In the genomic region with DNA sequence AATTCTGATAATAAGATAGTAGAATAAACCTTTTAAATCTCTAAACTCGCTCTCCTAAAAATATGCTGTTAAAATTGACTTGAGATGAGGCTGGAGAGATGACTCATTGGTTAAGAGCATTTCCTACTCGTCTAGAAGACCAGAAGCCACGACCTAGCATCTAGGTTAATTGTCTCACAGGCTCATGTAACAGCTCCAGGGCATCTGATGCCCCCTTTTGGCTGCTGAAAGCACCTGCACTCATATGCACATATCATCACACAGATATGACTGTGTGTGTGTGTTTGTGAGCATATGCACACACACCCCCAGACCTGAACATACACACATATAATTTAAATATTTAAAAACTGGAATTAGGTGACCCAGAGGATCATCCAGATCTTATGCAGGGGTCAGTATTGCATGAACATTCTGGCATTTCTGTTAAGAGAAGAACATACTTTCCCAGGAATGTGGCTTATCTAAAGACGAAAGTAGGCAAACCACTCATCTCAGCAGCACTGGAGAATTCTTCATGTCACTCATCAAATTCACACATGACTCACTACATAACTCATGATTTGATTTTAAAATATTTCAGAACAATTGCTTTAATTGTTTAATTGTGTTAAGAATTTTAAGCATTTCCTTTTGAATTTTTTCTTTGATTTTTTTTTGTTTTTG, we compare ENCODE assay signal across 21 mouse cellular contexts. TPM values are rescaled to one million over a fixed set of nuclear protein-coding genes. Genes with fewer than 3 reads are reported as not detected.
DNase-seq lines count a peak whose midpoint lies in the region; ATAC-seq and TF ChIP-seq lines count a peak whose summit lies in the region.
"Had no signal": no experiment of that assay in that cellular context is flagged by ENCODE, and none has a peak within 500 bp of the region (broad histone marks: within the 10 kb centered on the region; RNA-seq: fewer than 3 reads in every experiment).

No protein-coding gene starts in this region.

- WGBS in kidney, adult 2 months = 67% methylated on average over 4 of the region's 4 CpGs
- 64% methylated on average over 4 of the region's 4 CpGs for WGBS in kidney, embryonic 15.5 days

- H3K27me3 ChIP-seq in kidney, adult 2 months (replicated peaks; ENCODE audit: control insufficient read depth, insufficient read depth, low read length) = no peaks in the 10 kb centered on the region
- H3K27me3 ChIP-seq in kidney, embryonic 15.5 days = 0 out of 2 replicates have a peak, but pooled peaks cover 11% of the 10 kb centered on the region
- H3K27me3 ChIP-seq in MEL (ENCODE audit: control insufficient read depth in 1 of 2, insufficient read depth in 2 of 2, low read length in 2 of 2) = no peaks in the 10 kb centered on the region
- H3K27me3 ChIP-seq: forebrain, embryonic 15.5 days; liver, embryonic 15.5 days had no signal

- no peaks in the 10 kb centered on the region for H3K9me3 ChIP-seq in kidney, embryonic 15.5 days (replicated peaks)
- no peaks in the 10 kb centered on the region for H3K9me3 ChIP-seq in MEL (replicated peaks; ENCODE audit: insufficient read depth, low read length)
- H3K9me3 ChIP-seq: forebrain, embryonic 15.5 days; liver, embryonic 15.5 days; midbrain, embryonic 12.5 days had no signal

- H3K36me3 ChIP-seq in kidney, adult 2 months (ENCODE audit: control insufficient read depth, insufficient read depth, low read length) = no peaks in the 10 kb centered on the region
- no peaks in the 10 kb centered on the region for H3K36me3 ChIP-seq in kidney, embryonic 15.5 days
- H3K36me3 ChIP-seq in MEL (ENCODE audit: control insufficient read depth in 1 of 2, insufficient read depth in 2 of 2, low read length in 2 of 2) = no peaks in the 10 kb centered on the region
- H3K36me3 ChIP-seq: forebrain, embryonic 15.5 days; liver, embryonic 15.5 days; midbrain, embryonic 12.5 days had no signal

- no peak for TF ChIP-seq POLR2A in kidney, adult 2 months (IDR thresholded peaks at IDR 0.05; ENCODE audit: low read depth, low read length)
- TF ChIP-seq POLR2A in MEL (IDR thresholded peaks at IDR 0.05; ENCODE audit: control insufficient read depth in 1 of 2, insufficient read depth in 1 of 2, low read depth in 1 of 2, low read length in 2 of 2, poor library complexity in 1 of 2) = no peak

- H3K4me3 ChIP-seq in kidney, adult 2 months (ENCODE audit: insufficient read depth, low read depth, low read length) = no peak overlapping the region
- no peak overlapping the region for H3K4me3 ChIP-seq in kidney, embryonic 15.5 days (replicated peaks)
- no peak overlapping the region for H3K4me3 ChIP-seq in MEL (ENCODE audit: control insufficient read depth in 1 of 2, insufficient read depth in 1 of 2, low read depth in 2 of 2, low read length in 2 of 2)
- H3K4me3 ChIP-seq: erythroblast, embryonic 14.5 days; forebrain, embryonic 15.5 days; gastrocnemius, adult 2 months; liver, embryonic 15.5 days; midbrain, embryonic 12.5 days; myocyte had no signal

- no peak overlapping the region for H3K9ac ChIP-seq in kidney, embryonic 15.5 days
- no peak overlapping the region for H3K9ac ChIP-seq in MEL (ENCODE audit: control insufficient read depth, low read depth, low read length, poor library complexity, severe bottlenecking)
- H3K9ac ChIP-seq: forebrain, embryonic 15.5 days; liver, embryonic 15.5 days; midbrain, embryonic 12.5 days had no signal

- no peak for TF ChIP-seq RAD21 in MEL (IDR thresholded peaks at IDR 0.05; ENCODE audit: low read depth, low read length)

- no peak overlapping the region for H3K27ac ChIP-seq in kidney, adult 2 months (ENCODE audit: insufficient read depth, low read depth, low read length)
- no peak overlapping the region for H3K27ac ChIP-seq in kidney, embryonic 15.5 days
- H3K27ac ChIP-seq in MEL (ENCODE audit: control insufficient read depth, low read depth, low read length) = no peak overlapping the region
- H3K27ac ChIP-seq: forebrain, embryonic 15.5 days; gastrocnemius, adult 2 months; liver, embryonic 15.5 days; midbrain, embryonic 12.5 days had no signal

- no peaks in the 10 kb centered on the region for H3K4me1 ChIP-seq in kidney, adult 2 months (ENCODE audit: control insufficient read depth, insufficient read depth, low read length)
- peaks cover 16% of the 10 kb centered on the region for H3K4me1 ChIP-seq in kidney, embryonic 15.5 days
- no peaks in the 10 kb centered on the region for H3K4me1 ChIP-seq in MEL (ENCODE audit: control insufficient read depth in 1 of 2, insufficient read depth in 2 of 2, low read length in 2 of 2)

- DNase-seq in kidney, adult 2 months = no peak
- DNase-seq in 416B (ENCODE audit: low read depth) (peak; percentile 49), MEL (ENCODE audit: low read depth, low spot score) (peak; percentile 5)
- DNase-seq in adrenal gland, postnatal 4 days (ENCODE audit: low spot score in 2 of 2) = no peak
- no peak for DNase-seq in thymus, postnatal 25 days
- DNase-seq: adrenal gland, adult 8-10 months; cerebellum, adult 11-12 months; cerebellum, postnatal 36 days; gastrocnemius, adult 2 months; heart, adult 18-20 months; heart, postnatal 4 days; layer of hippocampus, postnatal 36 days; left cerebral cortex, postnatal 4 days; lung, postnatal 4 days had no signal

- H3K4me2 ChIP-seq in kidney, embryonic 15.5 days = no peak overlapping the region
- H3K4me2 ChIP-seq: forebrain, embryonic 15.5 days; liver, embryonic 15.5 days had no signal

- ATAC-seq in kidney, embryonic 15.5 days (replicated peaks; ENCODE audit: low FRiP score) = no peak
- ATAC-seq in megakaryocyte progenitor cell, adult 5-6 weeks (replicated peaks; ENCODE audit: poor library complexity) = peak; percentile 27; the same call in 1 of the 2 replicates
- ATAC-seq: forebrain, embryonic 15.5 days had no signal

- TF ChIP-seq CTCF in kidney, adult 2 months (conservative IDR thresholded peaks at IDR 0.05; ENCODE audit: insufficient read depth, insufficient read length, low read depth, low read length) = peak; percentile 43
- peak in 1 of 3 experiments; percentile 1; a peak in 1 of 6 replicates for TF ChIP-seq CTCF in MEL (IDR thresholded peaks at IDR 0.05 in 2 of 3, conservative IDR thresholded peaks at IDR 0.05 in 1 of 3; ENCODE audit: control insufficient read depth in 1 of 3, insufficient read depth in 1 of 3, low read depth in 2 of 3, low read length in 3 of 3, poor library complexity in 1 of 3, severe bottlenecking in 1 of 3)

- H3K79me2 ChIP-seq in MEL (ENCODE audit: control insufficient read depth, insufficient read depth, low read length, poor library complexity) = no peaks in the 10 kb centered on the region

- no peak for TF ChIP-seq EP300 in MEL (IDR thresholded peaks at IDR 0.05; ENCODE audit: low read depth in 1 of 2, low read length in 2 of 2)

TF ChIP-seq in MEL, 35 proteins besides CTCF, POLR2A, EP300 and RAD21:
- no peak for TF ChIP-seq TAL1 (IDR thresholded peaks at IDR 0.05; ENCODE audit: low read length)
- no peak for TF ChIP-seq MXI1 (IDR thresholded peaks at IDR 0.05; ENCODE audit: low read depth, low read length)
TF ChIP-seq in MEL: peak in this region for 0.

RNA-seq across cellular contexts. Expression of gene Gtpbp10, which starts 1.8 kb away (rescaled TPM):
- 4.7 and 6.6 TPM in 2 replicates for polyA plus RNA-seq in kidney, adult 2 months (2012; rRNA removed)
- polyA plus RNA-seq in kidney, embryonic 15.5 days (2015; fragmentation: Nextera tagmentation; extraction: Ambion mirVana) = 31.5 and 33.2 TPM in 2 replicates
- total RNA-seq in MEL (2012; rRNA removed) = not detected in 2 replicates
- polyA plus RNA-seq in MEL (2012; ENCODE audit: insufficient read depth in 1 of 2, insufficient read length in 2 of 2, low read depth in 1 of 2, low replicate concordance in 2 of 2, missing spikeins in 1 of 2) = not detected
- total RNA-seq in megakaryocyte progenitor cell, adult 5-6 weeks (2015) = 30.2 and 30.8 TPM in 2 replicates
- 32.6 and 34.7 TPM in 2 replicates for total RNA-seq in megakaryocyte progenitor cell, adult 5-6 weeks (2017)
- 10 to 100 TPM; 22.8 to 23.8 TPM for total RNA-seq in adrenal gland, postnatal 4 days (2021)

RNA-seq across cellular contexts. Expression of gene Gm8773, which starts 12.4 kb away (rescaled TPM):
- polyA plus RNA-seq in kidney, adult 2 months (2012; rRNA removed) = 0.25 TPM in 1 of 2 replicates, not detected in the other
- 0.85 and 0.88 TPM in 2 replicates for polyA plus RNA-seq in kidney, embryonic 15.5 days (2015; fragmentation: Nextera tagmentation; extraction: Ambion mirVana)
- total RNA-seq in MEL (2012; rRNA removed) = not detected in 2 replicates
- polyA plus RNA-seq in MEL (2012; ENCODE audit: insufficient read depth in 1 of 2, insufficient read length in 2 of 2, low read depth in 1 of 2, low replicate concordance in 2 of 2, missing spikeins in 1 of 2) = not detected
- not detected in 2 replicates for total RNA-seq in megakaryocyte progenitor cell, adult 5-6 weeks (2015)
- not detected in 2 replicates for total RNA-seq in megakaryocyte progenitor cell, adult 5-6 weeks (2017)
- total RNA-seq in adrenal gland, postnatal 4 days (2021) = under 1 TPM in 1 of 2 experiments, not detected in 1; 0.39 TPM
- total RNA-seq: adrenal gland, adult 8-10 months; gastrocnemius, adult 2 months; heart, adult 18-20 months; heart, postnatal 4 days; layer of hippocampus, postnatal 36 days had no signal
- polyA plus RNA-seq: erythroblast, embryonic 14.5 days had no signal

RNA-seq across cellular contexts. Expression of gene Cldn12, which starts 46.4 kb away (rescaled TPM):
- 63.4 and 72.4 TPM in 2 replicates for polyA plus RNA-seq in kidney, adult 2 months (2012; rRNA removed)
- 31.4 and 32.5 TPM in 2 replicates for polyA plus RNA-seq in kidney, embryonic 15.5 days (2015; fragmentation: Nextera tagmentation; extraction: Ambion mirVana)
- total RNA-seq in MEL (2012; rRNA removed) = 3.2 and 4.0 TPM in 2 replicates
- 1 to 10 TPM in 1 of 2 experiments, not detected in 1; 4.7 TPM for polyA plus RNA-seq in MEL (2012; ENCODE audit: insufficient read depth in 1 of 2, insufficient read length in 2 of 2, low read depth in 1 of 2, low replicate concordance in 2 of 2, missing spikeins in 1 of 2)
- total RNA-seq in megakaryocyte progenitor cell, adult 5-6 weeks (2015) = 1.7 and 2.0 TPM in 2 replicates
- 4.1 and 5.0 TPM in 2 replicates for total RNA-seq in megakaryocyte progenitor cell, adult 5-6 weeks (2017)
- 10 to 100 TPM; 21.3 to 23.6 TPM for total RNA-seq in adrenal gland, postnatal 4 days (2021)
- polyA plus RNA-seq: erythroblast, embryonic 14.5 days had no signal

Comparison
In these comparisons a context has a peak if more than half of its experiments do, and no peak if none do; other contexts are left out.
1. DNase-seq: peak in 416B (single experiment) and MEL (single experiment); none in kidney, adult 2 months (single experiment), adrenal gland, postnatal 4 days (0 of 2) and thymus, postnatal 25 days (single experiment).
2. RNA of gene Gtpbp10, which starts 1.8 kb away (total RNA-seq): 30.2 to 34.7 TPM in megakaryocyte progenitor cell, adult 5-6 weeks and 22.8 to 23.8 TPM in adrenal gland, postnatal 4 days; not detected in MEL; every median in the first group is over 10 times any median in the second.